Mouse (Mus musculus) forebrain, embryonic 13.5 days (tissue): Measurements from ENCODE around the gene Slc4a5. TPM values are rescaled to one million over a fixed set of nuclear protein-coding genes. Genes with fewer than 3 reads are reported as not detected.

Source experiments
- ATAC-seq: fragments of 200-750 bp; cut with Nextera tagmentation; 2 replicates; pipeline ENCODE4 v1.8.0; 2017
- H3K27ac ChIP-seq: fragments of 300-500 bp; sonication (generic); 2 replicates; pipeline ENCODE4 v1.5.1; 2015; ENCODE audit warnings: inconsistent platforms, mild to moderate bottlenecking, moderate library complexity
- H3K27me3 ChIP-seq: fragments of 300-500 bp; sonication (generic); 2 replicates; pipeline ENCODE4 v1.6.1; 2015; ENCODE audit warnings: mild to moderate bottlenecking, inconsistent platforms
- H3K36me3 ChIP-seq: fragments of 300-500 bp; sonication (generic); 2 replicates; pipeline ENCODE4 v1.6.1; 2015; ENCODE audit warnings: mild to moderate bottlenecking, inconsistent platforms; ENCODE audit not compliant: poor library complexity, severe bottlenecking
- H3K4me1 ChIP-seq: fragments of 300-500 bp; sonication (generic); 2 replicates; pipeline ENCODE4 v1.6.1; 2015; ENCODE audit warnings: inconsistent platforms
- H3K4me2 ChIP-seq: fragments of 300-500 bp; sonication (generic); 2 replicates; pipeline ENCODE4 v1.6.1; 2015; ENCODE audit warnings: inconsistent platforms, mild to moderate bottlenecking, moderate library complexity
- H3K4me3 ChIP-seq: fragments of 300-500 bp; sonication (generic); 2 replicates; pipeline ENCODE4 v1.5.1; 2015; ENCODE audit warnings: mild to moderate bottlenecking, inconsistent platforms
- H3K9ac ChIP-seq: fragments of 300-500 bp; sonication (generic); 2 replicates; pipeline ENCODE4 v1.6.1; 2015; ENCODE audit warnings: mild to moderate bottlenecking, inconsistent platforms
- H3K9me3 ChIP-seq: fragments of 300-500 bp; sonication (generic); replicated peaks from 2 replicates; pipeline ENCODE4 v1.6.1; 2016; ENCODE audit warnings: inconsistent platforms
- WGBS: fragments of 180-500 bp; shearing (Covaris S2); methylation state at CpG from one replicate; pipeline ENCODE4 v1.1.7; 2015; 5-methylcytosine and 5-hydroxymethylcytosine counted together
- polyA plus RNA-seq: library from polyadenylated mRNA; unstranded; fragments of >200 nt; fragmentation: Nextera tagmentation; extraction: Ambion mirVana; gene quantifications from 2 replicates; pipeline ENCODE4 v1.2.1, GENCODE M21; 2015

Gene Slc4a5
- polyA plus RNA-seq, 1 experiment from 2014 or later, result 0.34 TPM

GRCm38 (mm10) chr6:83273733-83274132 lies 54.1 kb downstream of the Slc4a5 start:
- Histone ChIP-seq H3K27me3 (0 out of 2 replicates have a peak, but pooled peaks cover 3% of the 10 kb centered on the region), H3K27ac (no peak overlapping the region), H3K4me2 (no peak overlapping the region), H3K36me3 (no peaks in the 10 kb centered on the region), H3K4me1 (peaks cover 1% of the 10 kb centered on the region; the same call in 1 of the 2 replicates), H3K9me3 (no peaks in the 10 kb centered on the region), H3K4me3 (no peak overlapping the region), H3K9ac (no peak overlapping the region)
- 89% methylated on average over 11 of the region's 11 CpGs for WGBS
- ATAC-seq, result no peak

GRCm38 (mm10) chr6:83277151-83277550 lies 57.5 kb downstream of the Slc4a5 start:
- WGBS, result 75% methylated on average over 13 of the region's 13 CpGs
- H3K9ac ChIP-seq, result no peak overlapping the region
- no peaks in the 10 kb centered on the region for H3K4me1 ChIP-seq
- H3K4me2 ChIP-seq, result no peak overlapping the region
- ATAC-seq, result no peak
- H3K27ac ChIP-seq, result no peak overlapping the region
- H3K27me3 ChIP-seq, result 0 out of 2 replicates have a peak, but pooled peaks cover 3% of the 10 kb centered on the region
- H3K9me3 ChIP-seq, result 0 out of 2 replicates have a peak, but pooled peaks cover 2% of the 10 kb centered on the region
- H3K4me3 ChIP-seq, result no peak overlapping the region
- no peaks in the 10 kb centered on the region for H3K36me3 ChIP-seq

GRCm38 (mm10) chr6:83278881-83279280 lies 59.3 kb downstream of the Slc4a5 start:
- Histone ChIP-seq H3K9me3 (0 out of 2 replicates have a peak, but pooled peaks cover 2% of the 10 kb centered on the region), H3K27me3 (0 out of 2 replicates have a peak, but pooled peaks cover 3% of the 10 kb centered on the region), H3K4me3 (no peak overlapping the region), H3K27ac (no peak overlapping the region), H3K9ac (no peak overlapping the region), H3K4me1 (no peaks in the 10 kb centered on the region), H3K4me2 (no peak overlapping the region), H3K36me3 (no peaks in the 10 kb centered on the region)
- no peak for ATAC-seq
- 25% methylated on average over 2 of the region's 2 CpGs for WGBS

- H3K27ac ChIP-seq, result no peak overlapping the region
- ATAC-seq, result no peak
- H3K4me3 ChIP-seq, result no peak overlapping the region
- H3K27me3 ChIP-seq, result 0 out of 2 replicates have a peak, but pooled peaks cover 1% of the 10 kb centered on the region
- H3K4me1 ChIP-seq, result no peaks in the 10 kb centered on the region
- 73% methylated on average over 8 of the region's 8 CpGs for WGBS
- no peak overlapping the region for H3K4me2 ChIP-seq
- no peaks in the 10 kb centered on the region for H3K36me3 ChIP-seq
- H3K9ac ChIP-seq, result no peak overlapping the region
- H3K9me3 ChIP-seq, result 0 out of 2 replicates have a peak, but pooled peaks cover 2% of the 10 kb centered on the region
These were observed 60.8 kb downstream of the Slc4a5 start for GRCm38 (mm10) chr6:83280256-83280955.

- no peak for ATAC-seq
- no peak overlapping the region for H3K4me2 ChIP-seq
- no peaks in the 10 kb centered on the region for H3K4me1 ChIP-seq
- no peak overlapping the region for H3K9ac ChIP-seq
- WGBS, result 86% methylated on average over 7 of the region's 7 CpGs
- H3K36me3 ChIP-seq, result peaks cover 11% of the 10 kb centered on the region
- H3K27me3 ChIP-seq, result no peaks in the 10 kb centered on the region
- H3K4me3 ChIP-seq, result no peak overlapping the region
- no peak overlapping the region for H3K27ac ChIP-seq
- no peaks in the 10 kb centered on the region for H3K9me3 ChIP-seq
These were observed 81.0 kb downstream of the Slc4a5 start for GRCm38 (mm10) chr6:83300447-83301229.

- no peaks in the 10 kb centered on the region for H3K9me3 ChIP-seq
- no peaks in the 10 kb centered on the region for H3K27me3 ChIP-seq
- no peak for ATAC-seq
- H3K36me3 ChIP-seq, result peaks cover 18% of the 10 kb centered on the region
- no peak overlapping the region for H3K4me3 ChIP-seq
- WGBS, result 85% methylated on average over 2 of the region's 2 CpGs
- H3K9ac ChIP-seq, result no peak overlapping the region
- no peak overlapping the region for H3K4me2 ChIP-seq
- no peak overlapping the region for H3K27ac ChIP-seq
- no peaks in the 10 kb centered on the region for H3K4me1 ChIP-seq
These were observed 81.7 kb downstream of the Slc4a5 start for GRCm38 (mm10) chr6:83301294-83301693.

- Histone ChIP-seq H3K4me2 (no peak overlapping the region), H3K4me3 (no peak overlapping the region), H3K9me3 (no peaks in the 10 kb centered on the region), H3K36me3 (peaks cover 27% of the 10 kb centered on the region), H3K27ac (no peak overlapping the region), H3K9ac (no peak overlapping the region), H3K27me3 (no peaks in the 10 kb centered on the region), H3K4me1 (no peaks in the 10 kb centered on the region)
- WGBS, result 79% methylated on average over 5 of the region's 5 CpGs
- ATAC-seq, result no peak
These were observed 82.6 kb downstream of the Slc4a5 start for GRCm38 (mm10) chr6:83302264-83302663.

GRCm38 (mm10) chr6:83309017-83309416 lies 89.4 kb downstream of the Slc4a5 start:
- WGBS, result 93% methylated on average over 7 of the region's 7 CpGs
- ATAC-seq, result no peak
- no peak overlapping the region for H3K4me3 ChIP-seq

GRCm38 (mm10) chr6:83311206-83311605 lies 91.6 kb downstream of the Slc4a5 start:
- H3K27me3 ChIP-seq, result no peaks in the 10 kb centered on the region
- H3K36me3 ChIP-seq, result peaks cover 64% of the 10 kb centered on the region
- H3K4me1 ChIP-seq, result peaks cover 12% of the 10 kb centered on the region
- no peak overlapping the region for H3K4me3 ChIP-seq
- ATAC-seq, result no peak
- WGBS, result 95% methylated on average over 11 of the region's 11 CpGs
- H3K9me3 ChIP-seq, result no peaks in the 10 kb centered on the region
- H3K9ac ChIP-seq, result no peak overlapping the region
- no peak overlapping the region for H3K4me2 ChIP-seq
- H3K27ac ChIP-seq, result no peak overlapping the region

More at GRCm38 (mm10) chr6:83309017-83309416, 89.4 kb downstream of the Slc4a5 start:
- Histone ChIP-seq H3K36me3 (peaks cover 81% of the 10 kb centered on the region), H3K9me3 (no peaks in the 10 kb centered on the region), H3K4me2 (no peak overlapping the region), H3K27ac (no peak overlapping the region), H3K27me3 (no peaks in the 10 kb centered on the region), H3K4me1 (no peaks in the 10 kb centered on the region), H3K9ac (no peak overlapping the region)

GRCm38 (mm10) chr6:83312021-83312420 lies 92.4 kb downstream of the Slc4a5 start:
- ATAC-seq, result no peak
- Histone ChIP-seq H3K9ac (no peak overlapping the region), H3K27me3 (no peaks in the 10 kb centered on the region), H3K36me3 (peaks cover 56% of the 10 kb centered on the region), H3K9me3 (no peaks in the 10 kb centered on the region), H3K4me3 (no peak overlapping the region), H3K4me1 (peaks cover 19% of the 10 kb centered on the region), H3K27ac (no peak overlapping the region), H3K4me2 (no peak overlapping the region)
- 95% methylated on average over 7 of the region's 7 CpGs for WGBS

GRCm38 (mm10) chr6:83312514-83312913 lies 92.9 kb downstream of the Slc4a5 start:
- Histone ChIP-seq H3K9me3 (no peaks in the 10 kb centered on the region), H3K4me2 (no peak overlapping the region), H3K4me1 (peaks cover 19% of the 10 kb centered on the region), H3K27ac (no peak overlapping the region), H3K9ac (no peak overlapping the region), H3K36me3 (peaks cover 52% of the 10 kb centered on the region), H3K27me3 (no peaks in the 10 kb centered on the region), H3K4me3 (no peak overlapping the region)
- no peak for ATAC-seq
- 88% methylated on average over 8 of the region's 8 CpGs for WGBS

- no peak overlapping the region for H3K4me3 ChIP-seq
- H3K27me3 ChIP-seq, result no peaks in the 10 kb centered on the region
- H3K27ac ChIP-seq, result no peak overlapping the region
- H3K4me2 ChIP-seq, result peak overlapping the region; percentile 84
- peaks cover 19% of the 10 kb centered on the region for H3K4me1 ChIP-seq
- ATAC-seq, result no peak
- H3K36me3 ChIP-seq, result peaks cover 29% of the 10 kb centered on the region
- no peaks in the 10 kb centered on the region for H3K9me3 ChIP-seq
- H3K9ac ChIP-seq, result peak overlapping the region; percentile 89; the same call in 1 of the 2 replicates
These were observed 95.7 kb downstream of the Slc4a5 start for GRCm38 (mm10) chr6:83315293-83315692.
